Mouse (Mus musculus) limb, embryonic 14.5 days (tissue): ENCODE measurements around the gene Tle4. TPM values are rescaled to one million over a fixed set of nuclear protein-coding genes. Genes with fewer than 3 reads are reported as not detected.

Experiments
- ATAC-seq: fragments of 200-750 bp; cut with Nextera tagmentation; 2 replicates; pipeline ENCODE4 v1.8.0; 2017; ENCODE audit warnings: low read depth, moderate number of reproducible peaks, moderate TSS enrichment; ENCODE audit not compliant: low FRiP score
- DNase-seq: peaks from one replicate; pipeline ENCODE4 v3.0.0-alpha.2; 2015; ENCODE audit warnings: low spot score
- H3K27ac ChIP-seq: fragments of 300-500 bp; sonication (generic); replicated peaks from 2 replicates; pipeline ENCODE4 v1.5.1; 2014; ENCODE audit warnings: low read depth, mild to moderate bottlenecking, low read length, moderate library complexity, mixed read lengths
- H3K27me3 ChIP-seq: fragments of 300-500 bp; sonication (generic); 2 replicates; pipeline ENCODE4 v1.6.1; 2014; ENCODE audit warnings: low read length, mixed read lengths; ENCODE audit not compliant: control insufficient read depth, insufficient read depth
- H3K36me3 ChIP-seq: fragments of 300-500 bp; sonication (generic); 2 replicates; pipeline ENCODE4 v1.6.1; 2014; ENCODE audit warnings: mild to moderate bottlenecking, low read length, moderate library complexity, mixed read lengths; ENCODE audit not compliant: control insufficient read depth, insufficient read depth
- H3K4me1 ChIP-seq: fragments of 300-500 bp; sonication (generic); 2 replicates; pipeline ENCODE4 v1.6.1; 2014; ENCODE audit warnings: antibody characterized with exemption, low read length, mixed read lengths; ENCODE audit not compliant: control insufficient read depth, insufficient read depth
- H3K4me2 ChIP-seq: fragments of 300-500 bp; sonication (generic); replicated peaks from 2 replicates; pipeline ENCODE4 v1.6.1; 2014; ENCODE audit warnings: low read depth, mild to moderate bottlenecking, low read length, moderate library complexity; ENCODE audit not compliant: severe bottlenecking
- H3K4me3 ChIP-seq: fragments of 300-500 bp; sonication (generic); replicated peaks from 2 replicates; pipeline ENCODE4 v1.5.1; 2014; ENCODE audit warnings: low read length
- H3K9ac ChIP-seq: fragments of 300-500 bp; sonication (generic); 2 replicates; pipeline ENCODE4 v1.6.1; 2014; ENCODE audit warnings: mild to moderate bottlenecking, low read depth, low read length, moderate library complexity; ENCODE audit not compliant: severe bottlenecking
- H3K9me3 ChIP-seq: fragments of 300-500 bp; sonication (generic); 2 replicates; pipeline ENCODE4 v1.6.1; 2016; ENCODE audit warnings: low read length; ENCODE audit not compliant: control insufficient read depth
- POLR2A ChIP-seq: fragments of 200-500 bp; IDR thresholded peaks from 2 replicates; pipeline ENCODE4 v1.8.0; 2012; ENCODE audit warnings: inconsistent platforms, mild to moderate bottlenecking, moderate library complexity, borderline replicate concordance; ENCODE audit not compliant: insufficient read depth, insufficient read length; ENCODE audit errors: extremely low read depth
- WGBS: fragments of 180-500 bp; shearing (Covaris S2); extraction: QIAGEN DNeasy Blood & Tissue Kit; methylation state at CpG from one replicate; pipeline ENCODE4 v1.1.7; 2014; 5-methylcytosine and 5-hydroxymethylcytosine counted together
- polyA plus RNA-seq, 2 experiments: library from polyadenylated mRNA; depleted of rRNA in 1 of 2; stranded (reverse) in 1 of 2; unstranded in 1 of 2; fragments of >200 nt; fragmentation: Nextera tagmentation in 1 of 2; extraction: Ambion mirVana in 1 of 2; gene quantifications; 2 replicates each; pipeline versions ENCODE4 v1.2.1 to v1.2.3; 2012 to 2014

The Tle4 gene
- polyA plus RNA-seq, 2 experiments = 20.3 to 20.6 TPM

DNA sequence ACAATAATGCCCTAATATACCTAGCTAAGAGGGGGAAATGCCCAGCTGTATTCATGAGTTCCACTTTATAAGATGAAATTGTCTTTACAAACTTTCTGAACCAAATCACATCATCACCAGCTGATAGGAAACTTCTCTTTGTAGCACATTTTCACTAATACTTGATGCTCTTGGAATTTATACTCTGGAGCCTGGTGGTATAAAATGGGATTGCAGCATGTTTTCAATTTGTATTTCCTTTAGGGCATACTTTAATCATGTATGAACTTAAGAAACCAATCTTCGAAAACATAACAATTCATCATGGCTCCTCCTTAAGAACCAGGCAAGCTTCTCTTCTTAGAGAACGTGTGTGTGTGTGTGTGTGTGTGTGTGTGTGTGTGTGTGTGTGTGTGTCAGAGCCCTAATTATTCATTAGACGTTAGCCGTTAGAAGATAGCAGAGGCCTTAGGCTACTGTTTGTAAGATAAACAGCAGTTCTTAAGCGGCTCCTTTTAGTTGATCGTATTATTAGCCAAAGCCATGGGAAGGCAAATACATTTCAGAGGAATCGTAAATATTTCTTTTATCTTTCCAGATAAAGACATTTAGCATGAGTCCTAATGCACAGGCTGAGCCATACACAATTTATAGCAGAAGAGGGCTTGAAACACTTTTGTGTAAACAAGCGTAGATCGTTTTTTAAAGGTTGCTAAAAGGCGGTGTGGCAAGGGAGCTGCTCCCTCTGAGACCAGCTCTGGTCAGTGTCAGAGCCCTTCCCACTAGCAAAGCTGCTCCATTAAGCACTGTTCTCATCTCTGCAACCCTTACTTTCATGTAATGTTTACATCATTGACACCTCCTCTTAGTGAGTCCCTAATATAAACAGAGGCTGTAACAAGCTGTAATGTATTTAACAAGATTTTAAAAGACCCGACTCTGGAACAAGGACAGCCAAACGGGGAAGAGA is 173.6 kb downstream of the Tle4 start:
- H3K4me2 ChIP-seq = no peak overlapping the region
- 21% methylated on average over 12 of the region's 12 CpGs for WGBS
- no peaks in the 10 kb centered on the region for H3K27me3 ChIP-seq
- H3K36me3 ChIP-seq = no peaks in the 10 kb centered on the region
- ATAC-seq (no peak), DNase-seq (no peak)
- peaks cover 9% of the 10 kb centered on the region for H3K4me1 ChIP-seq
- H3K9ac ChIP-seq = no peak overlapping the region
- H3K27ac ChIP-seq = no peak overlapping the region
- H3K9me3 ChIP-seq = no peaks in the 10 kb centered on the region
- no peak overlapping the region for H3K4me3 ChIP-seq
- TF ChIP-seq POLR2A = no peak

DNA sequence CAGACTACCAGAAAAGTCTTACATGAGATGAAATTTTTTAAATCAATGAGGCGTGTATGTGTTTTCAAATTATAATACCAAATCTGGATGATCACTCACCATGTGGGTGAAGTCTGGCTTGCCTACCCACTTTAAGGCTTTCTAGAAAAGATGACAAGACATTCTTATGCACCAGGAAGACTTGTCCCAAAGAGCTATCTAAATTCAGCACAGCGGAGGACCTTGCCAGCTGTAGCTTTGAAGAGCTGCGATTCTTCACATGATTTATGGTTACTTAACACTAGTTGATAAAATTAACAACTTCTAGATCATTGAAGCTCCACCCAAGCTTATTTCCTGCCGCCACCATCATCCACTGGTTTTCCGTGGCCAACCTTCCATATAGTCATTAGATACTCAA is 176.2 kb downstream of the Tle4 start:
- ATAC-seq = no peak
- no peaks in the 10 kb centered on the region for H3K36me3 ChIP-seq
- DNase-seq = no peak
- H3K4me3 ChIP-seq = no peak overlapping the region
- no peaks in the 10 kb centered on the region for H3K9me3 ChIP-seq
- peaks cover 7% of the 10 kb centered on the region for H3K4me1 ChIP-seq
- no peaks in the 10 kb centered on the region for H3K27me3 ChIP-seq
- no peak overlapping the region for H3K9ac ChIP-seq
- no peak overlapping the region for H3K4me2 ChIP-seq
- no peak for TF ChIP-seq POLR2A
- 88% methylated on average over 5 of the region's 5 CpGs for WGBS
- H3K27ac ChIP-seq = no peak overlapping the region

DNA sequence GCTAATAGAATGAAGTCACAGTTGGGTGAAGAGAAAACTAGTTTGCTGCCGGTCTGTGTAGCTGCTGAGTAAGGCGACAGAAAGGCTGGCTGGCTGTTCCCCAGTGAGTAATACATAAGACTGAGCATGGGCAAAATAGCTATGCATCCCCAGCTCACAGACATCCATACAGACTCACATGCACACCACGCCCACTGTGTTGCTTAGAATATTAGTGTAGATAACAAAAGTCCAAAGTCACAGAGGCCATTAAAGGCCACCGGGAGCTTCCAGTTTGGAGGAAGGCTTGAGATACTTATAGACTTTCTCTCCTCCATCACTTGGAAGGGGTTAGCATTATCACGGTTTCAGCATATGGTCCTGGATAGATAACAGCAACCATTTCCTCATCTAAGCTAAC is 178.0 kb downstream of the Tle4 start:
- WGBS = 78% methylated on average over 5 of the region's 5 CpGs
- Histone ChIP-seq H3K36me3 (no peaks in the 10 kb centered on the region), H3K4me3 (no peak overlapping the region), H3K9ac (no peak overlapping the region), H3K27me3 (no peaks in the 10 kb centered on the region), H3K4me2 (no peak overlapping the region), H3K4me1 (0 out of 2 replicates have a peak, but pooled peaks cover 3% of the 10 kb centered on the region), H3K27ac (no peak overlapping the region), H3K9me3 (no peaks in the 10 kb centered on the region)
- no peak for TF ChIP-seq POLR2A
- no peak for DNase-seq
- no peak for ATAC-seq

DNA sequence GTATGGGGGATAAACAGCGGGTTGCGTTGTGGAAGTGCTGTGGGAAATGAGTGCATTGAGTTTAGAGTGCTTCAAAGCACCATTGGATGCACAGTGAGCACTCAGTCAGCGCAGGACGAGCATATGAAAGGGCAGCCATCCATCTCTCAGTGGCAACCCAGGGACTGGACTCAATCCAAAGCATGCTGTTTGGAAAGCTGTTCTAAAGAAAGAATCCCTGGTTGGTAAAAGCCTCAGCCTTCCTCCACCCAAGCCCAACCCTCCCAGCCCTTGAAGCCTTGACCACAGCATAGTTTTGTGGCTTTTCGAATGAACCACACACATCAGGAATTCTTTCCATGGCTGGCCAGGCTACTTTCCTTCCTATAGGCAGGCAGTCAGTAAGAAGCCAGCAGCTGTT is 181.0 kb downstream of the Tle4 start:
- Histone ChIP-seq H3K27me3 (no peaks in the 10 kb centered on the region), H3K36me3 (no peaks in the 10 kb centered on the region), H3K9me3 (no peaks in the 10 kb centered on the region), H3K9ac (no peak overlapping the region), H3K4me2 (no peak overlapping the region), H3K4me1 (0 out of 2 replicates have a peak, but pooled peaks cover 3% of the 10 kb centered on the region), H3K27ac (no peak overlapping the region), H3K4me3 (no peak overlapping the region)
- peak; percentile 46 for DNase-seq
- no peak; the same call in 1 of the 2 replicates for ATAC-seq
- 73% methylated on average over 5 of the region's 5 CpGs for WGBS
- no peak for TF ChIP-seq POLR2A

DNA sequence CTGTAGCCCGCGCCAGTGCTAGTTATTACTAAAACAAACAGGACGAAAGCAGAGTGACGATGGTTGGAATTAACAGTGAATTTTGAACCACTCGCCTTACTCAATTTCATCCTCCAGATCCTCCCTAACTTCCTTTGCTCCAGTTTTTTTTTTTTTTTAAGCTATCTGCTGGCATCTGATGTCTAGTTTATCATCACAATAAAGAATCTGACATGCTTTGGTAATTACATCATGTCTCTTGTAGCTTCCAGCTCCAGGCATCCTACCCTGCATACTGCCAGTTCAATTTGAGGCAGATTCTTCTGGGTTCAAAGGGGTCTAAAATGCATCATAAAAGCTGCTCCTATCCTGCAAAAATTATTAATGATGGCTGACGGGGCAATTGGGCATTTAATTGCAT is 181.9 kb downstream of the Tle4 start:
- no peak for DNase-seq
- H3K27me3 ChIP-seq = no peaks in the 10 kb centered on the region
- ATAC-seq = no peak
- no peak for TF ChIP-seq POLR2A
- no peak overlapping the region for H3K4me2 ChIP-seq
- H3K27ac ChIP-seq = no peak overlapping the region
- no peak overlapping the region for H3K4me3 ChIP-seq
- 0 out of 2 replicates have a peak, but pooled peaks cover 3% of the 10 kb centered on the region for H3K4me1 ChIP-seq
- no peaks in the 10 kb centered on the region for H3K9me3 ChIP-seq
- WGBS = 73% methylated on average over 6 of the region's 6 CpGs
- H3K36me3 ChIP-seq = no peaks in the 10 kb centered on the region
- no peak overlapping the region for H3K9ac ChIP-seq
